In genomic region chr17:74688555-74688954, GRCm38 (mm10) we compare ENCODE assay signal across 24 mouse cellular contexts. TPM values are rescaled to one million over a fixed set of nuclear protein-coding genes. Genes with fewer than 3 reads are reported as not detected.
DNase-seq lines count a peak whose midpoint lies in the region; TF ChIP-seq lines count a peak whose summit lies in the region.
"Had no signal": no experiment of that assay in that cellular context is flagged by ENCODE, and none has a peak within 500 bp of the region (broad histone marks: within the 10 kb centered on the region; RNA-seq: fewer than 3 reads in every experiment).

No protein-coding gene starts in this region.

- TF ChIP-seq EP300 in MEL (IDR thresholded peaks at IDR 0.05; ENCODE audit: low read depth in 1 of 2, low read length in 2 of 2): no peak

- H3K4me3 ChIP-seq in kidney, adult 2 months (ENCODE audit: insufficient read depth, low read depth, low read length): no peak overlapping the region
- no peak overlapping the region for H3K4me3 ChIP-seq in MEL (ENCODE audit: control insufficient read depth in 1 of 2, insufficient read depth in 1 of 2, low read depth in 2 of 2, low read length in 2 of 2)
- H3K4me3 ChIP-seq: embryonic facial prominence, embryonic 13.5 days; embryonic facial prominence, embryonic 15.5 days; erythroblast, embryonic 14.5 days; forebrain, embryonic 10.5 days; forebrain, embryonic 12.5 days had no signal

- H3K9ac ChIP-seq in MEL (ENCODE audit: control insufficient read depth, low read depth, low read length, poor library complexity, severe bottlenecking): no peak overlapping the region
- H3K9ac ChIP-seq: embryonic facial prominence, embryonic 13.5 days; embryonic facial prominence, embryonic 15.5 days; forebrain, embryonic 12.5 days had no signal

- TF ChIP-seq POLR2A in kidney, adult 2 months (IDR thresholded peaks at IDR 0.05; ENCODE audit: low read depth, low read length): no peak
- TF ChIP-seq POLR2A in MEL (IDR thresholded peaks at IDR 0.05; ENCODE audit: control insufficient read depth in 1 of 2, insufficient read depth in 1 of 2, low read depth in 1 of 2, low read length in 2 of 2, poor library complexity in 1 of 2): no peak

- TF ChIP-seq CTCF in kidney, adult 2 months (conservative IDR thresholded peaks at IDR 0.05; ENCODE audit: insufficient read depth, insufficient read length, low read depth, low read length): no peak
- no peak for TF ChIP-seq CTCF in MEL (IDR thresholded peaks at IDR 0.05 in 2 of 3, conservative IDR thresholded peaks at IDR 0.05 in 1 of 3; ENCODE audit: control insufficient read depth in 1 of 3, insufficient read depth in 1 of 3, low read depth in 2 of 3, low read length in 3 of 3, poor library complexity in 1 of 3, severe bottlenecking in 1 of 3)

- H3K9me3 ChIP-seq in MEL (replicated peaks; ENCODE audit: insufficient read depth, low read length): no peaks in the 10 kb centered on the region
- H3K9me3 ChIP-seq: embryonic facial prominence, embryonic 13.5 days; embryonic facial prominence, embryonic 15.5 days; forebrain, embryonic 10.5 days; forebrain, embryonic 12.5 days; G1E had no signal

- no peaks in the 10 kb centered on the region for H3K79me2 ChIP-seq in MEL (ENCODE audit: control insufficient read depth, insufficient read depth, low read length, poor library complexity)

- peaks cover 3% of the 10 kb centered on the region for H3K4me1 ChIP-seq in kidney, adult 2 months (ENCODE audit: control insufficient read depth, insufficient read depth, low read length)
- no peaks in the 10 kb centered on the region for H3K4me1 ChIP-seq in MEL (ENCODE audit: control insufficient read depth in 1 of 2, insufficient read depth in 2 of 2, low read length in 2 of 2)
- H3K4me1 ChIP-seq: embryonic facial prominence, embryonic 13.5 days; embryonic facial prominence, embryonic 15.5 days; forebrain, embryonic 10.5 days; forebrain, embryonic 12.5 days had no signal

- WGBS in kidney, adult 2 months: 83% methylated on average over 2 of the region's 2 CpGs

- no peaks in the 10 kb centered on the region for H3K27me3 ChIP-seq in kidney, adult 2 months (replicated peaks; ENCODE audit: control insufficient read depth, insufficient read depth, low read length)
- H3K27me3 ChIP-seq in MEL (ENCODE audit: control insufficient read depth in 1 of 2, insufficient read depth in 2 of 2, low read length in 2 of 2): no peaks in the 10 kb centered on the region
- H3K27me3 ChIP-seq: CH12.LX; embryonic facial prominence, embryonic 13.5 days; embryonic facial prominence, embryonic 15.5 days; forebrain, embryonic 12.5 days had no signal

- DNase-seq in kidney, adult 2 months: peak; percentile 22
- no peak for DNase-seq in kidney, adult 11 months
- DNase-seq in MEL (ENCODE audit: low read depth, low spot score): no peak
- DNase-seq in ZHBTc4 (ENCODE audit: low read depth, low spot score): peak; percentile 37
- DNase-seq in urinary bladder, adult 2 months (ENCODE audit: low spot score): no peak
- DNase-seq in spleen, adult 12 weeks (ENCODE audit: low spot score): no peak
- DNase-seq: adrenal gland, adult 2 months; adrenal gland, postnatal 10 days; adrenal gland, postnatal 25 days; B cell, adult 2 months; cerebellum, adult 11 months; cerebellum, adult 18-20 months; cerebellum, adult 8-10 months; cerebellum, adult 9-11 months; cerebellum, postnatal 14 days; cerebellum, postnatal 36 days; embryo, embryonic 11 days had no signal

- no peak for TF ChIP-seq RAD21 in MEL (IDR thresholded peaks at IDR 0.05; ENCODE audit: low read depth, low read length)

- no peak overlapping the region for H3K27ac ChIP-seq in kidney, adult 2 months (ENCODE audit: insufficient read depth, low read depth, low read length)
- H3K27ac ChIP-seq in MEL (ENCODE audit: control insufficient read depth, low read depth, low read length): no peak overlapping the region
- H3K27ac ChIP-seq: embryonic facial prominence, embryonic 13.5 days; embryonic facial prominence, embryonic 15.5 days; forebrain, embryonic 10.5 days; forebrain, embryonic 12.5 days had no signal

- H3K36me3 ChIP-seq in kidney, adult 2 months (ENCODE audit: control insufficient read depth, insufficient read depth, low read length): peaks cover 6% of the 10 kb centered on the region
- peaks cover 0 to 42% of the 10 kb centered on the region in 2 experiments; a peak in 2 of 4 replicates for H3K36me3 ChIP-seq in MEL (ENCODE audit: control insufficient read depth in 1 of 2, insufficient read depth in 2 of 2, low read length in 2 of 2)

TF ChIP-seq in MEL, 35 proteins besides CTCF, POLR2A, EP300 and RAD21:
- TF ChIP-seq SIN3A (IDR thresholded peaks at IDR 0.05; ENCODE audit: low read length) (no peak), BHLHE40 (IDR thresholded peaks at IDR 0.05; ENCODE audit: borderline replicate concordance, low read depth, low read length) (no peak), ZKSCAN1 (IDR thresholded peaks at IDR 0.05; ENCODE audit: low read depth, low read length) (peak; percentile 85)

RNA-seq across cellular contexts. Expression of gene Ttc27, which starts 29.0 kb away (rescaled TPM):
- 4.9 and 5.3 TPM in 2 replicates for polyA plus RNA-seq in kidney, adult 2 months (2012; rRNA removed)
- total RNA-seq in MEL (2012; rRNA removed): 53.2 and 59.9 TPM in 2 replicates
- 10 to 100 TPM in 1 of 2 experiments, not detected in 1; 55.2 TPM for polyA plus RNA-seq in MEL (2012; ENCODE audit: insufficient read depth in 1 of 2, insufficient read length in 2 of 2, low read depth in 1 of 2, low replicate concordance in 2 of 2, missing spikeins in 1 of 2)
- 16.4 and 17.0 TPM in 2 replicates for polyA plus RNA-seq in urinary bladder, adult 2 months (2012; rRNA removed)

Comparison
In these comparisons a context has a peak if more than half of its experiments do, and no peak if none do; other contexts are left out.
1. DNase-seq: peak in kidney, adult 2 months (single experiment) and ZHBTc4 (single experiment); none in kidney, adult 11 months (single experiment), MEL (single experiment), urinary bladder, adult 2 months (single experiment) and spleen, adult 12 weeks (single experiment).